Mouse (Mus musculus) lung, adult 2 months (tissue): ENCODE results near the gene C1qtnf7. TPM values are rescaled to one million over a fixed set of nuclear protein-coding genes. Genes with fewer than 3 reads are reported as not detected.
A peak's percentile ranks its signal among the peaks of the same experiment; 100 is the strongest.

Source experiments
- DNase-seq: peaks from one replicate; pipeline ENCODE4 v3.0.0; 2022
- H3K4me1 ChIP-seq: fragments of 200-500 bp; 2 replicates; pipeline ENCODE4 v1.6.1; 2011; ENCODE audit warnings: low read length; ENCODE audit not compliant: control insufficient read depth, insufficient read depth
- H3K4me3 ChIP-seq: fragments of 200-500 bp; replicated peaks from 2 replicates; pipeline ENCODE3; 2011; ENCODE audit warnings: low read depth, mild to moderate bottlenecking, control low read depth, low read length; ENCODE audit errors: extremely low read depth
- CTCF ChIP-seq: fragments of 200-500 bp; IDR thresholded peaks from 2 replicates; pipeline ENCODE4 v1.5.1; 2011; ENCODE audit warnings: mild to moderate bottlenecking, low read length, control low read depth; ENCODE audit not compliant: insufficient read depth
- POLR2A ChIP-seq: fragments of 200-500 bp; IDR thresholded peaks from 2 replicates; pipeline ENCODE4 v1.6.1; 2011; ENCODE audit warnings: low read depth, mild to moderate bottlenecking, control low read depth, low read length, borderline replicate concordance; ENCODE audit errors: extremely low read depth
- WGBS: fragments of 180-500 bp; shearing (Covaris S2); methylation state at CpG from one replicate; pipeline ENCODE4 v1.1.7; 2018; 5-methylcytosine and 5-hydroxymethylcytosine counted together
- polyA plus RNA-seq: library from polyadenylated mRNA; depleted of rRNA; stranded (reverse); fragments of >200 nt; gene quantifications from 2 replicates; pipeline ENCODE4 v1.2.3, GENCODE M21; 2012

The C1qtnf7 gene
- polyA plus RNA-seq, 1 experiment: 25.3 TPM

DNA sequence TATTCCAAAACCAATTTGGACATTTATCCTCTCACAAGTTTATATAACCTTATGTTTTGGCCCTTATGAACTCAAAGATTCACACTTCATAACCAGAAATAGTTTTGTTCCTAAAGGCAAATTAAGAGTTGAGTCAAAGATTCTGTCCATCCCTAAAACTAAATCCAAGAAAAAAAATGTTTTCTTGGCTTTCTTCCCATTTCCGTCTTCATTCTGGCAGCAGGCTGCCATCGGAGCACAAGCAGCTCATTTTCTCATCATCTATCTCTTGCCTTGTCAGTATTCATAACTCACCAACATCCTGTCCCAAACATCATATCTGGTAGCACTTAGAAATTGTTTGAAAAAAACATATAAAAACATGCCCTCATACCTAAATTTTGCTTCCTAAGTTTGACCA lies 6.9 kb upstream of the C1qtnf7 start:
- DNase-seq: no peak
- Histone ChIP-seq H3K4me3 (no peak overlapping the region), H3K4me1 (no peaks in the 10 kb centered on the region; the same call in 1 of the 2 replicates)
- 28% methylated on average over 2 of the region's 2 CpGs for WGBS
- TF ChIP-seq CTCF (no peak), POLR2A (no peak)

DNA sequence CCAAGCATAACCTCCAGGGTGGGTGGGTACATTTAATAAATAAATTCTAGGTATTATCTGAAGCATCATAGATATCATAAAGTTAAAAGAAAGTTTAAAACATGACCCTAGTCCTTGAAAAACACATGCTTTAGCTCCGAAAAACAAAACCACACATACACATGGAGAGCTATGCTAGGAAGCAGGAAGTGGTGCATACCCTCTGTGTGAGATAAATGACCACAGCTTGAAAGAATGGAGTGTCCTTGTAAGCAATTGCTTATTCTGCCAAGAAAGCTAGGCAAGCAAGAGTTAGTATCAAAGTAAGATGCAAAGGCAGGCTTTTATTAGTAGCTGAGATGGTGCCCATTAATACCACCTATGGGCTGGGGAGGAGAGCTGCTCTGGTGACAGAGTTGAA lies 6.4 kb upstream of the C1qtnf7 start:
- TF ChIP-seq POLR2A: no peak
- TF ChIP-seq CTCF: no peak
- DNase-seq: no peak
- no peaks in the 10 kb centered on the region; the same call in 1 of the 2 replicates for H3K4me1 ChIP-seq
- WGBS: 20% methylated on average over 1 of the region's 1 CpGs
- no peak overlapping the region for H3K4me3 ChIP-seq

- Histone ChIP-seq H3K4me1 (no peaks in the 10 kb centered on the region; the same call in 1 of the 2 replicates), H3K4me3 (no peak overlapping the region)
- no peak for TF ChIP-seq POLR2A
- TF ChIP-seq CTCF: no peak
- WGBS: 79% methylated on average over 2 of the region's 2 CpGs
- DNase-seq: no peak
Measured at GRCm38 (mm10) chr5:43511126-43511525, 4.2 kb upstream of the C1qtnf7 start.

- no peak for DNase-seq
- no peak for TF ChIP-seq CTCF
- TF ChIP-seq POLR2A: no peak
- WGBS: 37% methylated on average over 7 of the region's 7 CpGs
- Histone ChIP-seq H3K4me1 (no peaks in the 10 kb centered on the region), H3K4me3 (peak overlapping the region; percentile 58)
Measured at GRCm38 (mm10) chr5:43516491-43516890, 1.2 kb downstream of the C1qtnf7 start.

DNA sequence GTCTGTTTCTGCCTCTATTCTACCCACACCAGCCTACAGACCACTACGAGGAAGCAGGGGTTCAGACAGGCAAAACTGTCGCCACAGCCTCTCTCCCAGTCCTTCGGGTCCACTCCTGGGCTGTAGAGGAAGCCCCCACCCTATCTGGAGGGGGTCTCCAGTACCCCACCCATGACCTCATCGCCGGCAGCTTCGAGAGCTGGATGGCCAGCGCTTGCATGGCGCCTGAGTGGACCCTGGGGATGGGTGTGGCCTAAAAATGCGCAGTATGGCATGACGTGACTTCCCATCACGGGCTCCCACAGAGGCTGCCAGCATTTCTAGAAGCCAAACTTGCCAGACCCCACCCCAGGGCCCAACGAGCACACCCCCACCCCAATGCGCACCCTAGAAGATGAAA lies 2.0 kb downstream of the C1qtnf7 start:
- peak; percentile 12 for DNase-seq
- no peaks in the 10 kb centered on the region for H3K4me1 ChIP-seq
- 73% methylated on average over 13 of the region's 13 CpGs for WGBS
- peak overlapping the region; percentile 50 for H3K4me3 ChIP-seq
- TF ChIP-seq POLR2A (peak; percentile 71; the same call in 1 of the 2 replicates), CTCF (no peak)

- H3K4me1 ChIP-seq: no peaks in the 10 kb centered on the region
- 79% methylated on average over 2 of the region's 2 CpGs for WGBS
- TF ChIP-seq POLR2A: no peak
- no peak for TF ChIP-seq CTCF
- no peak for DNase-seq
- no peak overlapping the region for H3K4me3 ChIP-seq
Measured at GRCm38 (mm10) chr5:43519905-43520304, 4.6 kb downstream of the C1qtnf7 start.

GRCm38 (mm10) chr5:43521369-43521768 lies 6.0 kb downstream of the C1qtnf7 start:
- no peak for DNase-seq
- Histone ChIP-seq H3K4me1 (no peaks in the 10 kb centered on the region), H3K4me3 (no peak overlapping the region)
- TF ChIP-seq CTCF (no peak), POLR2A (no peak)
- WGBS: 53% methylated on average over 7 of the region's 7 CpGs

DNA sequence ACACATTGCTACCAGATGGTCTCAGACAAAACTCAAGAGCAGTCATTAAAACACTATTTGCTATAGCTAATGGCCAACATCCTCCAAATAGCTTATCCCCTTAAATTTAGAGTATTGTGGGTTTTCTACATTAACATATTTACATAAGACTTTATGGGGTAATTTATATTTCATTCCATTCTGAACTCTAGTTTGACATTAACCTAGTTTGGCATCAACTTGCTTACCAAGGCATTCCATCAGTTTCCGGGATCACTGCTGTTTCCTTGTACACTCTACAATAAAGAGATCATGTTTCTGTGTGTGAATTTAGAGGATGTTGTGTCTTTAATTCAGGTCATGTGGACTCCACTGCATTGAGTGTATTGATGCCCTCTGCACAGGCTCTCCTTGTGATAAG lies 7.5 kb downstream of the C1qtnf7 start:
- 72% methylated on average over 1 of the region's 1 CpGs for WGBS
- no peak for DNase-seq
- TF ChIP-seq POLR2A (no peak), CTCF (no peak)
- Histone ChIP-seq H3K4me3 (no peak overlapping the region), H3K4me1 (no peaks in the 10 kb centered on the region; the same call in 1 of the 2 replicates)

DNA sequence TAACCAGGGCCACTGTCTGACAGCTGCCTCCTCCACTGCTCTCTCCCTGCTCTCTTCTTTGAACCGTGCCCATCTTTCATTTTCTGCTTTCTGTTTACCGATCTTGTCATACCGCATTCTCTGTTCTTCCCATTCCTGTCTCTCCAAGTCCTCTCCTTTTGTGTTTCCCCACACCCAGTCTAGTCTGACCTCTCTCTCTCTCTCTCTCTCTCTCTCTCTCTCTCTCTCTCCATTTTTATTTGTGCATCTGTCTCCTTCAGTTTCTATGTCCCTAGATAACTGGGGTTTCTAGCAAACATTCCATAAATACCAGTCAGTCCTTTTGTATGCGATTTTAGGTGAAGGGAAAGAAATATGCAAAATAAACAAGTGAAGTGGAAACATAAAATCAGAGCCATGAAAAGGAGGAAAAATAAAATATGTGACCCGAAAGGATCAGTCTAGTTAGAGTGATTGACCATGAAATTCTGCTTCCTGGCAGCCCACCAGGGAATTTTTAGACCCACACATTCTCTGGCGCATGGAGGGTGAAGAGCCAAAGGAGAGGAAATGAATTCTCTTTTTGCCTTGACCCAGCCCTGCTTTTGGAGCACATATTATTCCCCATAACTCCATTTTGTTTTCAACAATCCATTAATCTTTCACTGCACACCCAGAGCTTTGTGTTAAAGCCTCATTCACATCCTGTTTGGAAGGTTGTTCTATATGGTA lies 11.7 kb downstream of the C1qtnf7 start:
- Histone ChIP-seq H3K4me3 (no peak overlapping the region), H3K4me1 (no peaks in the 10 kb centered on the region; the same call in 1 of the 2 replicates)
- TF ChIP-seq CTCF: no peak
- TF ChIP-seq POLR2A: no peak
- WGBS: 38% methylated on average over 6 of the region's 6 CpGs
- DNase-seq: no peak

DNA sequence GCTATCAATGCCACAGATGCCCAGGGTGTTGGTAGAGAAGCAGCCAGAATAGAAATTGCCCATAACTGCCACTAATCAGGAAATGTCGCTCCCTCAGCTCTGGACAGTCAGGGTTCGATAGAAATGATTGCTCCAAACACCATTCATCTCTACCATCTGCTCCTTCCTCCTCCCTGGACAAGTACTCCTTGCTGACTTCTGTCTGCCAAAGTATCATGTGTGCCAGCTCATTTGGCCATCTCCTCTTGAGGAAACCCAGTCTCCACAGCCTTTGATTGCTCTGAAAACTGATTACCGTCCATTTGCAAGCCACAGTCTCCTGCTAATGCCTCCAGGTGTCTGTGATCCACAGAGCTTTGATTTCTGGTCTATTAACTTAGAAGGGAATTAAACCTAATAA lies 14.8 kb downstream of the C1qtnf7 start:
- TF ChIP-seq POLR2A (no peak), CTCF (no peak)
- DNase-seq: no peak
- WGBS: 69% methylated on average over 3 of the region's 3 CpGs
- no peaks in the 10 kb centered on the region; the same call in none of the 2 replicates for H3K4me1 ChIP-seq
- H3K4me3 ChIP-seq: no peak overlapping the region

GRCm38 (mm10) chr5:43530886-43531285 lies 15.5 kb downstream of the C1qtnf7 start:
- Histone ChIP-seq H3K4me3 (no peak overlapping the region), H3K4me1 (no peaks in the 10 kb centered on the region; the same call in none of the 2 replicates)
- no peak for DNase-seq
- TF ChIP-seq POLR2A: no peak
- no peak for TF ChIP-seq CTCF
- 81% methylated on average over 1 of the region's 1 CpGs for WGBS
